Mouse (Mus musculus) layer of hippocampus, postnatal 10 days (tissue): ENCODE measurements around the gene Gpcpd1. TPM values are rescaled to one million over a fixed set of nuclear protein-coding genes. Genes with fewer than 3 reads are reported as not detected.

Experiments
- DNase-seq, 2 experiments: peaks; one replicate each; pipeline ENCODE4 v3.0.0; 2021; ENCODE audit warnings: low spot score in 2 of 2
- total RNA-seq, 2 experiments: library from RNA; stranded (reverse); gene quantifications; 2 replicates each; pipeline ENCODE4 v1.2.3; 2021

Gene Gpcpd1
- total RNA-seq, 2 experiments from 2014 or later: 99.4 to 112 TPM

- DNase-seq: peak; percentile 74 to 77
Observed at GRCm38 (mm10) chr2:132485454-132485853, 102.1 kb downstream of the Gpcpd1 start.

GRCm38 (mm10) chr2:132481547-132481946 is 106.0 kb downstream of the Gpcpd1 start:
- no peak for DNase-seq

Other genes with a start within 250 kb of the Gpcpd1 start
- 1 to 10 TPM; 6.6 to 7.4 TPM for gene Prokr2, start 202.3 kb downstream of the Gpcpd1 start, total RNA-seq
- gene Shld1, start 99.2 kb upstream of the Gpcpd1 start, total RNA-seq: 1 to 10 TPM; 7.7 to 9.1 TPM
- gene Chgb, start 193.5 kb upstream of the Gpcpd1 start, total RNA-seq: 100 to 1,000 TPM; 206 to 208 TPM
- 10 to 100 TPM; 27.5 to 29.9 TPM for gene Trmt6, start 228.3 kb upstream of the Gpcpd1 start, total RNA-seq
- 1 to 10 TPM; 4.2 to 5.4 TPM for gene Mcm8, start 228.4 kb upstream of the Gpcpd1 start, total RNA-seq